Mouse (Mus musculus): ENCODE measurements around the gene Etnk1. TPM values are rescaled to one million over a fixed set of nuclear protein-coding genes. Genes with fewer than 3 reads are reported as not detected.

The Etnk1 gene
- polyA plus RNA-seq, 1 experiment from 2014 or later = 25.0 TPM

DNA sequence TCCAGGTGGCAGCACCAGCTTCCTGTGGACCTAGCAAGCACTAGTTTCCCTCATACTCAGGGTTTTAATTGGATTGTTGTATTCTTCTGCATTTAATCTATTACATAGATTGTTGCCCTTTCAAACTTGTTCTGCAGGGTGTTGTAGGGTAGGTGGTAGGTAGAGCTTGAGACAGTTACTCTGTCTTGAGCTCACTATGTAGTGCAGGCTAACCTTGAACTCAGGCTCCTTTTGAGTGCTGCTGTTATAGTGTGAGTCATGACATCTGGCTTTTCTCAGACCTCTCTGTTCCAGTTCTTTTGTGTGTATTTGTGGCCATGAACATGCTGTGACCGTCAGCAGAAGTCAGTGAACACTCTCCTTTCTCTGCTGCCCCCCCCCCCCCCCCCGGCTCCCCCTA is 12.7 kb downstream of the Etnk1 start:
- peaks cover 5% of the 10 kb centered on the region; the same call in 1 of the 2 replicates for H3K4me1 ChIP-seq (ENCODE audit: control insufficient read depth, insufficient read depth, low read length)
- peaks cover 35% of the 10 kb centered on the region for H3K36me3 ChIP-seq (ENCODE audit: control insufficient read depth, insufficient read depth, low read length)
- DNase-seq (ENCODE audit: low spot score) (no peak), ATAC-seq (ENCODE audit: low read depth) (no peak)
- H3K4me2 ChIP-seq (ENCODE audit: low read depth, low read length) = no peak overlapping the region
- H3K9me3 ChIP-seq (ENCODE audit: control insufficient read depth, low read length) = no peaks in the 10 kb centered on the region
- no peak overlapping the region for H3K4me3 ChIP-seq (ENCODE audit: low read depth, low read length)
- H3K27ac ChIP-seq (replicated peaks; ENCODE audit: low read depth, low read length) = no peak overlapping the region
- no peak overlapping the region for H3K9ac ChIP-seq (ENCODE audit: low read depth, low read length)
- no peaks in the 10 kb centered on the region for H3K27me3 ChIP-seq (replicated peaks; ENCODE audit: control insufficient read depth, insufficient read depth, low read length)
- WGBS = 84% methylated on average over 2 of the region's 2 CpGs

DNA sequence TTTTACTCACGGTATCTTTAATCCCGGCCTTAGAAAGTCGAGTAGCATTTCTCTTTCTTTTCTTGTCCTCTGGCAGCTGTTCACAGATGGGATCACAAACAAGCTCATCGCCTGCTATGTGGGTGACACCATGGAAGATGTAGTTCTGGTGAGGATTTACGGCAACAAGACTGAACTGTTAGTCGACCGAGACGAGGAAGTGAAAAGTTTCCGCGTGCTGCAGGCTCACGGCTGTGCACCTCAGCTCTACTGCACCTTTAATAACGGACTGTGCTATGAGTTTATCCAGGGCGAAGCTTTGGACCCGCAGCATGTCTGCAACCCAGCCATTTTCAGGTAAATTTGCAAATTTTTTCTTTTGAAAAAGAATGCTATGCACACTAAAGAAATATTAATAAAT is 13.5 kb downstream of the Etnk1 start:
- peaks cover 2% of the 10 kb centered on the region; the same call in 1 of the 2 replicates for H3K4me1 ChIP-seq (ENCODE audit: control insufficient read depth, insufficient read depth, low read length)
- ATAC-seq (ENCODE audit: low read depth) = no peak
- WGBS = 86% methylated on average over 14 of the region's 14 CpGs
- H3K27me3 ChIP-seq (replicated peaks; ENCODE audit: control insufficient read depth, insufficient read depth, low read length) = no peaks in the 10 kb centered on the region
- DNase-seq (ENCODE audit: low spot score) = no peak
- no peak overlapping the region for H3K4me3 ChIP-seq (ENCODE audit: low read depth, low read length)
- H3K9ac ChIP-seq (ENCODE audit: low read depth, low read length) = no peak overlapping the region
- H3K4me2 ChIP-seq (ENCODE audit: low read depth, low read length) = no peak overlapping the region
- peaks cover 41% of the 10 kb centered on the region for H3K36me3 ChIP-seq (ENCODE audit: control insufficient read depth, insufficient read depth, low read length)
- H3K27ac ChIP-seq (replicated peaks; ENCODE audit: low read depth, low read length) = no peak overlapping the region
- H3K9me3 ChIP-seq (ENCODE audit: control insufficient read depth, low read length) = no peaks in the 10 kb centered on the region

GRCm38 (mm10) chr6:143184099-143184498 is 17.1 kb downstream of the Etnk1 start:
- no peak for DNase-seq (ENCODE audit: low spot score)
- H3K36me3 ChIP-seq (ENCODE audit: control insufficient read depth, insufficient read depth, low read length) = peaks cover 52% of the 10 kb centered on the region
- 84% methylated on average over 3 of the region's 3 CpGs for WGBS

DNA sequence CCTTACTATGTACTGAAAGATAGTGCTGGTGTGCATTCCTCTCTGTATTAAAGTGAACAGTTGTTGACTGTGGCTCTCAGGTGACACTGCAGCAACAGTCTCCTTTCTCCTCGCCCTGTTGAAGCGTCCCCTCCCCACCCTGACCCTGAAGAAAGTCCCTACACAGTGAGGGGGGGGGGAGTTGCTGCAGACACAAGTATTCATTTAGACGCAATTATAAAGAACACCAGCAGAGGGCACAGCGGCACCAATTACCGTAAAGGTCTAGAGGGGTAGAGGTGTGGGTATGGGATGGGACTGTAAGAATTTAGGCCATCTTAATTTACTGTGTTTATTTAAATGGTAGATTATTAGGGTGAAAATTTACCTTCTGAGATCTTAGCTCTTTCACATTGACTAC is 17.7 kb downstream of the Etnk1 start:
- H3K27me3 ChIP-seq (replicated peaks; ENCODE audit: control insufficient read depth, insufficient read depth, low read length) = no peaks in the 10 kb centered on the region
- 62% methylated on average over 5 of the region's 5 CpGs for WGBS
- no peak overlapping the region for H3K9ac ChIP-seq (ENCODE audit: low read depth, low read length)
- DNase-seq (ENCODE audit: low spot score) (no peak), ATAC-seq (ENCODE audit: low read depth) (no peak)
- H3K9me3 ChIP-seq (ENCODE audit: control insufficient read depth, low read length) = no peaks in the 10 kb centered on the region
- no peak overlapping the region for H3K27ac ChIP-seq (replicated peaks; ENCODE audit: low read depth, low read length)
- no peak overlapping the region for H3K4me2 ChIP-seq (ENCODE audit: low read depth, low read length)
- H3K4me1 ChIP-seq (ENCODE audit: control insufficient read depth, insufficient read depth, low read length) = no peaks in the 10 kb centered on the region
- peaks cover 57% of the 10 kb centered on the region for H3K36me3 ChIP-seq (ENCODE audit: control insufficient read depth, insufficient read depth, low read length)
- H3K4me3 ChIP-seq (ENCODE audit: low read depth, low read length) = no peak overlapping the region

More at GRCm38 (mm10) chr6:143184099-143184498, 17.1 kb downstream of the Etnk1 start:
- H3K27me3 ChIP-seq (replicated peaks; ENCODE audit: control insufficient read depth, insufficient read depth, low read length) = no peaks in the 10 kb centered on the region
- H3K4me3 ChIP-seq (ENCODE audit: low read depth, low read length) = no peak overlapping the region
- ATAC-seq (ENCODE audit: low read depth) = no peak
- no peaks in the 10 kb centered on the region for H3K9me3 ChIP-seq (ENCODE audit: control insufficient read depth, low read length)
- no peak overlapping the region for H3K9ac ChIP-seq (ENCODE audit: low read depth, low read length)
- H3K4me2 ChIP-seq (ENCODE audit: low read depth, low read length) = no peak overlapping the region
- H3K27ac ChIP-seq (replicated peaks; ENCODE audit: low read depth, low read length) = no peak overlapping the region
- no peaks in the 10 kb centered on the region for H3K4me1 ChIP-seq (ENCODE audit: control insufficient read depth, insufficient read depth, low read length)

DNA sequence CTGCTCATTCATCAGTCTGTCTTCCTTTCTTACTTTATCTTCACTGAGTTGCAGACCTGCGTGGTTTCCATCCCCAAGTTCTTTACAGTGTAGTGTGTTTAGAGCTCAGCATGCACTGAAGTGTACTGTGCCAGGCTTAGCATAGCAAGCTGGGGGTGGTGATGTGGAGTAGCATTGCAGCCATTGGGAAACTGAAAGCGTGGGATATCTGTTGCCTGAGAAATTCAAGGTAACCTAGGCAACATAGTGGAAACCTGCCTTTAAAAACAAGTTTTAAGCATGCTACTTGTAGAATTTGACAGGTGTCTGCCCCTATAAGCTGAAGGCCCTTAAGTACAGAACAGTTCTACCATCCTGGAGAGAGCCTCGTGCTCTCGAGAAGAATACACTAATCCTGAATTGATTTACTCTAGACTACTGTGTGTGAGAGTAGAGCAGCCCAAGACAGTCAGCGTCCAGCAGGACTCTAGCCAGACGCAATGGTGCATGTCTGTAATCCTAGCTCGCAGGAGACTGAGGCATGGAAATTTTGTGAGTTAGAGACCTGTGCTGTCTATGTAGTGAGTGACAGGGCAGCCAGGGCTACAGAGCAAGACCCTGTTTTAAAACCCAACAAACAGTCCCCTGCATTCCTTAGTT is 23.9 kb downstream of the Etnk1 start:
- ATAC-seq (ENCODE audit: low read depth) (no peak), DNase-seq (ENCODE audit: low spot score) (no peak)
- H3K27ac ChIP-seq (replicated peaks; ENCODE audit: low read depth, low read length) = no peak overlapping the region
- peaks cover 49% of the 10 kb centered on the region for H3K36me3 ChIP-seq (ENCODE audit: control insufficient read depth, insufficient read depth, low read length)
- H3K4me2 ChIP-seq (ENCODE audit: low read depth, low read length) = no peak overlapping the region
- H3K4me3 ChIP-seq (ENCODE audit: low read depth, low read length) = no peak overlapping the region
- no peaks in the 10 kb centered on the region for H3K9me3 ChIP-seq (ENCODE audit: control insufficient read depth, low read length)
- H3K27me3 ChIP-seq (replicated peaks; ENCODE audit: control insufficient read depth, insufficient read depth, low read length) = no peaks in the 10 kb centered on the region
- H3K4me1 ChIP-seq (ENCODE audit: control insufficient read depth, insufficient read depth, low read length) = no peaks in the 10 kb centered on the region
- H3K9ac ChIP-seq (ENCODE audit: low read depth, low read length) = no peak overlapping the region
- 67% methylated on average over 7 of the region's 7 CpGs for WGBS

- Histone ChIP-seq H3K9ac (ENCODE audit: low read depth, low read length) (no peak overlapping the region), H3K4me2 (ENCODE audit: low read depth, low read length) (no peak overlapping the region), H3K4me3 (ENCODE audit: low read depth, low read length) (no peak overlapping the region), H3K27me3 (replicated peaks; ENCODE audit: control insufficient read depth, insufficient read depth, low read length) (no peaks in the 10 kb centered on the region), H3K9me3 (ENCODE audit: control insufficient read depth, low read length) (no peaks in the 10 kb centered on the region), H3K27ac (replicated peaks; ENCODE audit: low read depth, low read length) (peak overlapping the region; percentile 25), H3K4me1 (ENCODE audit: control insufficient read depth, insufficient read depth, low read length) (no peaks in the 10 kb centered on the region), H3K36me3 (ENCODE audit: control insufficient read depth, insufficient read depth, low read length) (peaks cover 52% of the 10 kb centered on the region)
- WGBS = 70% methylated on average over 9 of the region's 9 CpGs
- ATAC-seq (ENCODE audit: low read depth) = 0 out of 2 replicates have a peak, but pooled peaks have one; percentile 62
- no peak for DNase-seq (ENCODE audit: low spot score)
Observed at GRCm38 (mm10) chr6:143191477-143192098, 24.6 kb downstream of the Etnk1 start.

GRCm38 (mm10) chr6:143192709-143193108 is 25.7 kb downstream of the Etnk1 start:
- no peak for ATAC-seq (ENCODE audit: low read depth)
- peaks cover 59% of the 10 kb centered on the region for H3K36me3 ChIP-seq (ENCODE audit: control insufficient read depth, insufficient read depth, low read length)
- no peak overlapping the region for H3K9ac ChIP-seq (ENCODE audit: low read depth, low read length)
- no peak overlapping the region for H3K27ac ChIP-seq (replicated peaks; ENCODE audit: low read depth, low read length)
- DNase-seq (ENCODE audit: low spot score) = peak; percentile 60
- H3K4me3 ChIP-seq (ENCODE audit: low read depth, low read length) = no peak overlapping the region
- no peaks in the 10 kb centered on the region for H3K9me3 ChIP-seq (ENCODE audit: control insufficient read depth, low read length)
- 35% methylated on average over 8 of the region's 8 CpGs for WGBS
- H3K27me3 ChIP-seq (replicated peaks; ENCODE audit: control insufficient read depth, insufficient read depth, low read length) = no peaks in the 10 kb centered on the region
- no peak overlapping the region for H3K4me2 ChIP-seq (ENCODE audit: low read depth, low read length)
- no peaks in the 10 kb centered on the region for H3K4me1 ChIP-seq (ENCODE audit: control insufficient read depth, insufficient read depth, low read length)

GRCm38 (mm10) chr6:143193166-143193565 is 26.1 kb downstream of the Etnk1 start:
- H3K27me3 ChIP-seq (replicated peaks; ENCODE audit: control insufficient read depth, insufficient read depth, low read length) = no peaks in the 10 kb centered on the region
- no peak overlapping the region for H3K4me2 ChIP-seq (ENCODE audit: low read depth, low read length)

GRCm38 (mm10) chr6:143193641-143194040 is 26.6 kb downstream of the Etnk1 start:
- Histone ChIP-seq H3K4me2 (ENCODE audit: low read depth, low read length) (no peak overlapping the region), H3K9ac (ENCODE audit: low read depth, low read length) (no peak overlapping the region), H3K27ac (replicated peaks; ENCODE audit: low read depth, low read length) (no peak overlapping the region), H3K9me3 (ENCODE audit: control insufficient read depth, low read length) (no peaks in the 10 kb centered on the region), H3K27me3 (replicated peaks; ENCODE audit: control insufficient read depth, insufficient read depth, low read length) (no peaks in the 10 kb centered on the region), H3K4me1 (ENCODE audit: control insufficient read depth, insufficient read depth, low read length) (no peaks in the 10 kb centered on the region), H3K4me3 (ENCODE audit: low read depth, low read length) (no peak overlapping the region), H3K36me3 (ENCODE audit: control insufficient read depth, insufficient read depth, low read length) (peaks cover 61% of the 10 kb centered on the region)
- DNase-seq (ENCODE audit: low spot score) (no peak), ATAC-seq (ENCODE audit: low read depth) (no peak)
- WGBS = 75% methylated on average over 6 of the region's 6 CpGs

More at GRCm38 (mm10) chr6:143193166-143193565, 26.1 kb downstream of the Etnk1 start:
- no peaks in the 10 kb centered on the region for H3K9me3 ChIP-seq (ENCODE audit: control insufficient read depth, low read length)
- WGBS = 51% methylated on average over 10 of the region's 10 CpGs
- ATAC-seq (ENCODE audit: low read depth) (no peak), DNase-seq (ENCODE audit: low spot score) (peak; percentile 66)
- H3K9ac ChIP-seq (ENCODE audit: low read depth, low read length) = no peak overlapping the region
- peaks cover 62% of the 10 kb centered on the region for H3K36me3 ChIP-seq (ENCODE audit: control insufficient read depth, insufficient read depth, low read length)
- H3K4me1 ChIP-seq (ENCODE audit: control insufficient read depth, insufficient read depth, low read length) = no peaks in the 10 kb centered on the region
- H3K4me3 ChIP-seq (ENCODE audit: low read depth, low read length) = no peak overlapping the region
- no peak overlapping the region for H3K27ac ChIP-seq (replicated peaks; ENCODE audit: low read depth, low read length)
